Mouse (Mus musculus): ENCODE measurements around the gene Shisal1.

Gene Shisal1

DNA sequence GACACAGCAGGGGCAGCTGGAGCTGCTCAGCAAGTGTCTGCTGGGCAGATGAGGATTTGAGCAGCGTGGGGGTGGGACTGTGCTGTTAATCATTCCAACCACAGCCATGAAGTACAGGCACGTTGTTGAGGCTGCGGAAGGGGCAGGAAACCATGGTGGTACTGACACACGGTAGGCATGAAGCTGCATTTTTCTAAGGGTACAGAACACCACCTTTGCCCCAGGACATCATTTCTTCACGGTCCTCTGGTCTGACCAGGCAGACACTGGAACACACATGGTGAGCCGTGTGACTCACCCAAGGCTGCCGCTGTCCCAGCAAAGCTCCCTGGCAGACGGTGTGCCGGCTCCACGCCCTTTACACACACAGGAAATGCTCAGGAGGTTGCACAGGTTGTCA lies 66.7 kb downstream of the Shisal1 start:
- no peak for DNase-seq (ENCODE audit: extremely low read depth, low read depth, low spot score)

DNA sequence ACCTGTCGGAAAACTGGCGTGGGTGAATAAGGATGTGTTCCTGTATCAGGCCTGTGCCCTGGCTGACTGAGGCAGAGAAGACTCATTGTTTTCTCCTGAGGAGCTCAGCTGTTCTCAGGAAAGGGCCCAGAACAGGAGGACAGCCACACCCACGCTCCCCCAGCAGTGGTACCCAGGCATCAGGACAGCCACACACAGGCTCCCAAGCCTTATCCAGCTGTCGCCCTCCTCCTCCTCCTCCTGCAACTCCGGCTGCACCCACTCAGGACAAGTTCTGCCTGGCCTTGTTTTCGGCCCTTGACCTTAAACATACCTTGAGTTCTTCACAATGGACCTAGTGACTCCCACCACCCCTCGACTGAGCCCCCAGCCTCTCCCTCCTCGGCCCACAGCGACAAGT lies 68.2 kb downstream of the Shisal1 start:
- no peak for DNase-seq (ENCODE audit: extremely low read depth, low read depth, low spot score)

DNA sequence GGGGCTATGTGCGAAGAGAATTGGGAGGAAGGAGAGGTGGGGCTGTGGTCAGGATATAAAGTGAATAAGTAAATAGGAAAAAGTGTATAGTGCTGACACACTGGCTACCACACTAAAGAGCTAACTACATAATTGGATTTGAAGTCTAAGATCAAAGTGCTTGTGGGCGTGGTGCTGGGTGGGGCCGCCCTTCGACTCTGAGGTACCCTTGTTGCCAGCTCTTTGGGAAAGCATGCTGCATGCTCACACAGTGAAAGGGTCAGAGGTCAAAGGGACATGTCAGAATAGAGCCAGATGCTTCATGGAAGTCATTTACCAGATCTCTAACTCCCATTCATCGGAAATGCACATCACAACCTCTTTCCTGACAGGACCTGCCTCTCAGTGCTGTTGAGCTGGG lies 74.1 kb downstream of the Shisal1 start:
- no peak for DNase-seq (ENCODE audit: extremely low read depth, low read depth, low spot score)

DNA sequence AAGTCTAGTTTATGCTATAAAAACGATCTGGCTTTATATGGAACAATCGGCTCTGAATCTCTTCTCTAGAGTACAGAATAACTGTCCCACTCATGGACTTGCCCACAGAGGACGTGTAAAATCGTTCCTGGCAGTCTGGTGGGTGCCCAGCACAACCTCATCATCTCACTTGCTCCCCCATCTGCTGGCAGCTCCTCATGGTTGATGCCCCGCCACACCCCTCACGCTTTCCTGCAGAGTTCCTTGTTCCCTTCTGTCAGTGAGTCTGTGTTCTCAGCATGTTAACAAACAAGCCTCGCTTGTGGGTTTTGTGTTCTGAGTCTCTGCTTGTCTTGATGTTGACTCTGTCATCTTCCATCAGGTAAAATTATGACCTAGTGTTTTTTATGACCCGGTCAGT lies 79.5 kb downstream of the Shisal1 start:
- DNase-seq (ENCODE audit: extremely low read depth, low read depth, low spot score), result no peak

DNA sequence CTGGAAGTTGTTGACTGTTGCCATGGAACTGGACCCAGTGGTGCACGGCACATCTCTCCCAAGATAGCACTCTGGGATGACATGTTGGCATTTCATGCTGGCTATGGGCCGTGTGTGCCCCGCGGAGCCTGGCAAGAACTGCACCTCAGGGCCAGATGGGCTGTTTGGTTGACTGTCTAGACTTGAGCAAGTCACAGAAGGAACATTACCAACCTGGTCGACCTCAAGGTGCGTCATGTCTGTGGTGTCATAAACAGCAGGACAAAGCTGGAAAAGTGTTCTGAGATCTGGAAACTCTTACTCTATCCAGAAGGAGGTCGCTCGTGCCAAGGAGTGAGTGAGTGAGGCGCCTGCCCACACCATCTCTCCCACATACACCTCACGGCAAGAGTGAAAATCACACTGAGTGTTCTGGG lies 80.3 kb downstream of the Shisal1 start:
- DNase-seq (ENCODE audit: extremely low read depth, low read depth, low spot score), result no peak

DNA sequence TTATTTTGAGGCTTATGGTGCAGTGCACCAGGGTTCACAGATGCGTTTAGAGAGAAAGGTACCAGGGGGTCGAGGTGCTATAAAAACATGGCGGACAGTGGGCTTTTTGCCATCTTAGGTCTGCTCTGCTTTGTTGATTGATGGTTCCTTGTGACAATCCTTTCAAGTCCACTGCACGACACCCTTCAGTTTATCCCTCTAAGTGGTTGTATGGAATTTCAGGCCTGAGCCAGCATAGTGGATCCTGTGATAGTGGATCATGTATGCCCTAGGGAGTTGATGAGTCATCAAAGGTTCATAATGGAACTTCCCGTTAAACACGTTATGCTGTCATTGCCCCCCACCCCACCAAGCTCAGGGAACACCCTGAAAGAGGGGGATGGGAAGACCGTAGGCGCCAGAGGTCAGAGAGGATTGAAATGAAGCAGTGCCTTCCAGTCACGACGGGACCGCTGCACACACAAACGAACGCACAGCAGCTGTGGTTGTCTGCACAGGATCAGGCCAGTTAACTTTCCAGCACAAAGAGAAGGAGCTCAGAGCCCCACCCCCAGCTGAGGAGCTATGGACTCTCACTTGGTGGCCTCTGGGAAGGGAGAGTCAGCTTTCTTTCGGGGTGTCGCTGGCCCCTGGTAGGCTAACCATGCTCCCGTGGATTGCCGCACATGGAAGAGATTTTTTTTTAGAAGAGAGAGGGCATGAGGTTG lies 81.1 kb downstream of the Shisal1 start:
- no peak for DNase-seq (ENCODE audit: extremely low read depth, low read depth, low spot score)

DNA sequence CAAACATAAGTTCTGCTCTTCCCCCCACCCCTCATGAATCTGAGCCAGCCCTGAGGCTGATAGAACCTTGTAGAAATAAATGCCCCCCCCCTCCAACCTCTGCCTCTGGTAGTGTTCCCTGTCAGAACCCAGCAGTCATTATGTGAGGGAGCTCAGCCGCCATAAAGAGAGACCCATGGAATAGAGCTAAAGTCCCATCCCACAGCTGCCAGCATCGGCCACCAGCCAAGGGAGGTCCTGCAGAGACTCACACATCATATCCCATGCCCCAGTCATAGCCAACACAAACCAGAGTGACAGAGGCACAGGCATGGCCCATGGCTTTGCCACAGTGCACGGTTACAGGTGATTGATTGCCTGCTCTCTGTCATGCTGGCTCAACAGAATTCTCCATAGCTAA lies 82.2 kb downstream of the Shisal1 start:
- no peak for DNase-seq (ENCODE audit: extremely low read depth, low read depth, low spot score)

DNA sequence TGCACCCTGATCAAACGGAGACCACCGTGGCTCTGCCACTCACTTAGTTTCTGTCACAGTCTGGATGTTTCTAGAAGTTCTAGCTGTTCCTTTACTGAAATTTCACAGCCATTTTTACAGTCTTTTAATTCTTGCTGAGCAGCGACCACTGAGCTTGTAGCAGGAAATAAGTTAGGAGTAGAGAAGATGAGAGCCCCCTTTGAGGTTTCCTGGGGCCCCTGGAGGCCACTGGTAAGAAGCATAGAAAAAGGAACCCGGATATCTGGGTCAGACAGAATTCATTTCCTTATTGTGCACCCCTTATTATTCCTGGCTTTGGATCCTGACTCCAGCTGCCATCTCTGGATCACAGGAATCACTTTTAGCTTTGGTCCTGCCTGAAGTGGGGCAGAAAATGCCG lies 91.8 kb downstream of the Shisal1 start:
- no peak for DNase-seq (ENCODE audit: extremely low read depth, low read depth, low spot score)

DNA sequence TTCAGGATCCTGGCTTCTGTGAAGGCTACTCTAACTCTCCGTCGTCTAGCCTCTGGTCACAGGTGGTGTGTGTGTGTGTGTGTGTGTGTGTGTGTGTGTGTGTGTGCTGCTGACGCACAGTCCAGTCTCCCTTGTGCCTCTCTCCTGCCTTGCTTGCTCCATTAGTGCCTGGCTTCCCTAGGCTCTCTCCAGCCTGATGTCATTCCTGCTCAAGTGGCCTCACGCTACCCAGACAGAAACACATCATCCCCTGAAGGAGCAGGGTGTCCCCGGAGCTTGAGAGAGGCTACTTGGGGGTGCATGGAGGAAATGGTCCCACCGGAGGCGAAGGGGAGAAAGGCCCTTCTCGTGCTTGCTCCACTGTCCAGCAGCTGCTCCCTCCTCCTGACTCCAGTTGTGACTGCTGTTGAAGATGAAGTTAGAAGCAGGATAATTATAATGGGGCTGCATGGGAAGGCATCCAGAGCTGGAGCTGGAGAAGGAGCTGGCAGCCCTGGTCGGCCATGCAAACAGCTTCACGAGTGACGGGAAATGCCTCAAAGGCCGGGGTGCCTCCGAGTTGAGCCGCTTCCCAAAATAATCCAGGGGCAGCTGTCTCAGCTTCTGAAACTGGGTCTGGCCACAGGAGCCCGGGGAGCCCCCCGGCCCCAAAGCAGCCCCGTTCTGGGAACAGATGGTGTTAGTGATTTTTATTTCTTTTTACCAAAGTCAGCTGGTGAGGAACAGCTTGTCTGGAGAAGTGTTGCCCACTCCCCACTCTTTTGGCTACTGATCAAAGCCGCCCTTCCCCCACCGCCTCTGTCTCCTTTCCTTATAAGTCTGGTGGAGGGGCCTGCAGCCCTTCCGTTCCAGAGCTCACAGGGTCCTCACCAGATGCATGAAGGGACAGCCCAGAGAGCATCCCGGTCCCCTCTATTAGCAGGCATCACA lies 94.7 kb downstream of the Shisal1 start:
- no peak for DNase-seq (ENCODE audit: extremely low read depth, low read depth, low spot score)

DNA sequence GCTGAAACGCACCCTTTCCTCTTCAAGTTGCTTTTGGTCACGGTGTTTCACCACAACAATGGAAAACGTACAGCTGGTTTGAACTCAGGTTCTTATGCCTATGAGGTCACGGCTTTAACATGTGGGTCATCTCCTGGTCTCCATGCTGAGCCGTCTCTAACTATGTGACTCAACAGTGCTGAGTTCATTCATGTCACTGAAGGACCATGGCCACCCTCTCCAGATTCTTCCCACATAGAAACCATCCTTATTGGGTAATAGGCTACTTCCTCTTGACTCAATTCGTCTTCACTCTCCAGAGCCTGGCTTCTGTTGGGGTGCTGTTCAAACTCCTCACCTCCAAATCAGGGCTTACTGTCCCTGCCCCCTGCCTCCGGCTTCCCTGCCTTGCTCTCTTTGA lies 95.6 kb downstream of the Shisal1 start:
- no peak for DNase-seq (ENCODE audit: extremely low read depth, low read depth, low spot score)

DNA sequence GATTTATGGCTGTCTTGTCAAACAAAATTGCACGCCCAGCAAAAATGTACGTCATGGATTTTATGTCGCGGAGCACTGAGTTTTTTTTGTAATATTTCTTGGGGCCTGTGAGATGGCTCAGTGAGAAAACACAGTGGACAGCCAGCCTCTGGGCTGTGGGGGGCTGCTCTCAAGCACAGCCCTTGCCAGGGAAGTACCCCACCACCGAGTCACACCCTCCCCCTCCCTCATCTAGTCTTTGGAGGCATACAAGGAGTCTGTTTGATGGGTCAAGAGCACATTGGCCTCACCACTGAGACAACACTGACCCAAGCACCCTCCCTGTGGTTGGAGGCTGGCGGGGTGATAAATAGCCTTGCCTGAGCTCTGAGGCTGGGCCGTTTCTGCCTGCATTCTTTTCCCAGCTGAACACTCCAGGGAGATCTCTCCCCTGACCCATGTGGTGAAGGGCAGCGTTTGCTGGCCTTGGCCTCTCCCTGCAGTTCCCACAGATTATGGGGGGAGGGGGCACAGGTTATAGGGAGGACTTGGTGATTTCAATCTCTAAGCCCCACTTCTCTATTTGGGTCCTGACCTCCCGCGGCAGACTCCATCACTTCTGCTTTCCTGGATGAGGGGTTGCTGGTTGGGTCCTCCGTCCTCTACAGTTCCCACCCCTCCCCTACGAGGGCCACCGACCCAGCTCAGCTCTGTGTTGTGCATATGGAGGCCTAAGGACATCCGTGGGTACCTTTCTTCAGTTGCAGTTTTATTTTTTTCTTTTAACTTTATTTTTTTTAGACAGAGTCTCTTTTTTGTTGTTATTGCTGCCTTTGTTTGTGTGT lies 96.8 kb downstream of the Shisal1 start:
- no peak for DNase-seq (ENCODE audit: extremely low read depth, low read depth, low spot score)

DNA sequence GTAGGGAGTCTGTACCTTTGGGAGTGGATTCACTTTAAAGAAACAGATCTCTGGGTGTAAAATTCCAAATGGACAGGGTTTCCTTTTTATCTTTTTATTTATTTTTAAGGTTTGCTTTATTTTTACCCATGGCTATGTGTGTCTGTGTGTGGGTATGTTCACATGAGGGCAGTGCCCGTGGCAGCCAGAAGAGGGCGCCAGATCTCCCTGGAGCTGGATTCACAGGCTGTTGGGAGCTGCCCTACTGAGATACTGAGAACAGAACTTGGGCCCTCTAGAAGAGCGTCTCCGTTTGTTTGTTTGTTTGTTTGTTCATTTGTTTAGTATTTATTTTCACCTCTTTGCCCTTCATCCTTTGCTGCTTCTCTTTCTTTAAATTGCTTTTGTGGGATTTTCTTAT lies 98.1 kb downstream of the Shisal1 start:
- DNase-seq (ENCODE audit: extremely low read depth, low read depth, low spot score), result no peak

DNA sequence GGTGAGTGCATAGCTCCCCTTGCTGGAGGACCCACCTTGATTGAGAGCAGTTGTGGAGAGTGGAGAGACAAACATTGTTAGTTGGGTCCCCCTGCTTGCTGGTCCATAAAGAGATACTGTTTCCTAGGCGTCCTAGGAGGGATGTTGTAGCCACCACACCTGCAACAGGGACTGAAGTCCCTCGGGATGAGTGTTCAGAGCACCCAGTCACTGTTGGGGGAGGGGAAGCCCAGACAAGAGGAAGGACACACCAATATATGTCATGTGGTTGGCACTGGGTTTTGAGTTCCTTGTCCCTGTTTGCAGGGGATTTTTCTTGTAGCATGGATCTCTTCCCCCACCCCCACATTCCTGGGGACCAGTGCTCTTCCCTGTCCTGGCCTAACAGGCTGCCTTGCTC lies 106.0 kb downstream of the Shisal1 start:
- DNase-seq (ENCODE audit: extremely low read depth, low read depth, low spot score), result no peak

DNA sequence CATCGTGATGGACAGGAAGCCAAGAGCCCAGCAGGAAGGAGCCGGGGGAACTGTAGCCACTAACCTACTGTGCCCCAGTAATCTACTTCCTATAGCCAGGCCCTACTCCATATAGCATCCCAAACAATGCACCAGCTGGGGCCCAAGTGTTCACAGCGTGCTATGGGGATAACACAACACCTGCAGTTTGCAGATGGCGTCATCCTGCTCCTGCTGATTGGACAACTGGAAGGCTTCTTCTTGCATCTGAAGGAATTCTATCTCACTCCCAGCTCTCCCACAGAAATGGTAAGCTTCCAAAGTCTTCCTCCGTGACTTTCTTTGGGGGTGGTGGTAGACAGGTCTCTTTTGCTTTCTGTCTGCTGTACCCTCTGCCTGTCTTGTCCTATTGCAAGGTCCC lies 109.3 kb downstream of the Shisal1 start:
- DNase-seq (ENCODE audit: extremely low read depth, low read depth, low spot score), result no peak

DNA sequence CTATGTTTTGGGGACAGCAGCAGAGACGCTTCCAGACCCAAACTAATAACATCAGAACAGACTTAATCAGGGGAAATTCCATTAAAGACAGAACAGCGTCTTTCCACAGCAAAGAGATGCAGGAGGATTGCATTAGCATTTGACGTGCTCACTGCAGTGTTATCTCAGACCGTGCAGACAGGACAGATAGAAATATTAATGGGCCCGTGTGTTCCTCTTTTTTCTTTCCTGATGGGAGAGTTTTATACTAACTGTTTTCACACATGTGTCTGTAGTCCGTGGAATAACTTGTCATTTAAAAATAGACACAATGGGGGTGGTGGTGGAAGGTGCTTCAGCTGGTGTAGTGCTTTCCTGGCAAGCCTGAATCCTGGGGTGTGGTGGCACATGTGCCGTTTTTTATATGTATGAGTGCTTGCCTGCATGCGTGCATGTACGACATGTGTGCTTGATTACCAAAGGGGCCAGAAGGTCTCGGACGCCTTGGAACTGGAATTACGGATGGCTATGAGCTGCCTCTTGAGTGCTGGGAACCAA lies 110.5 kb downstream of the Shisal1 start:
- no peak for DNase-seq (ENCODE audit: extremely low read depth, low read depth, low spot score)

DNA sequence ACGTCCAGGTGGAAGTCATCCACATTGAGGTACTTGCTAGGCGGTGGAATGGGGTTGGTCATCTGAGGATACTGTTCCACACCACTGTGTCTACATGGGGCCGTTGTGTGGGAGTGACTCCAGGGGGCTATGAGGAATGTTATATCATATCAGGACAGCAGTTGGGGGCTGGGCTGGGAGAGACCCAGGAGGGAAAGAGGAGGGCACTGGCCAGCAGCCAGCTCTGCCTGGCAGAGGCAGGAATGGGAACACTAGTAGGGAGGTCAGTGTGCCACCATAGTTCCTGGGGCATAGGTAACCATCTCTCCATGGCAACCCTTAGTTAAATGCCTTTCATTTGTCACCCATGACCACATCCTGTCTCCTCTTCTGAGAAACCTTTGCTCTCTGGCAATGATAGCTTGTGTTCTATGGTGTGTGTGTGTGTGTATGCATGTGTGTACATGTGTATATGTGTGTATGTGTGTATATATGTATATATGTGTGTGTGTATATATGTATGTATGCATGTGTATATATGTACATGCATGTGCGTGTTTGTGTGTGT lies 115.8 kb downstream of the Shisal1 start:
- DNase-seq (ENCODE audit: extremely low read depth, low read depth, low spot score), result no peak

DNA sequence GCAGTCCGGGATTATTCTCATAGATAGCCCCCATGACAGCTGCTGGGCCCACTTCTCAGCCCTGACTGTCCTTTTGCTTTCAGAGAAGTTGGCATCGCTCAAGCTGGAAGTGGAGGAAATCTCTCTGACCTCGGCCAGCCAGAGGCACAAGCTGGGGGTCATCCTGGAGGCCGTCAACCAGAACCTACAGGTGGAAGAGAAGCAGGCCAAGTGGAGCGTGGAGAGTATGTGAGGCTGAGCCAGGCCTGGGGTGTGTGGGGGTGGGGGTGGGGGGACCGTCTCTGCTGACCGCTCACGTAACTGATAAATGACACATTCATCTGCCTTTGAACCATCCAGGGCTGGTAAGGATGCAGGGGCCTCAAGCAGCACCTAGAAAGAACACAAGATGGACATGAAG lies 117.0 kb downstream of the Shisal1 start:
- no peak for DNase-seq (ENCODE audit: extremely low read depth, low read depth, low spot score)
